Mouse (Mus musculus): ENCODE results near the gene Lin7b.

- TF ChIP-seq CTCF (IDR thresholded peaks at IDR 0.05; ENCODE audit: borderline replicate concordance, control insufficient read depth, extremely low read depth, insufficient read depth, low read length, poor library complexity) (no peak), POLR2A (IDR thresholded peaks at IDR 0.05; ENCODE audit: control insufficient read depth, extremely low read depth, insufficient read depth, low read length, poor library complexity) (no peak)
Measured at GRCm38 (mm10) chr7:45415636-45416035, 45.3 kb upstream of the Lin7b start.

All from thymus, adult 2 months (tissue).